Mouse (Mus musculus) effector memory CD4-positive, alpha-beta T cell, adult 5 months (primary cell): Measurements from ENCODE around the gene Fhl4. TPM values are rescaled to one million over a fixed set of nuclear protein-coding genes. Genes with fewer than 3 reads are reported as not detected.

ENCODE experiments used
- polyA plus RNA-seq: library from polyadenylated mRNA; unstranded; fragments of 100-300 nt; shearing (Covaris generic); gene quantifications from one replicate; pipeline ENCODE4 v1.2.1, GENCODE M21; 2017

The Fhl4 gene
- 0.27 TPM for polyA plus RNA-seq

GRCm38 (mm10) chr10:85102247-85103084 lies at the start of gene Fhl4, which contains the start of gene Tmem263:
Fhl4 (minus strand) TSS chr10:85102495.
Tmem263 (plus strand) TSS chr10:85102627.

GRCm38 (mm10) chr10:85127395-85128287 lies 25.3 kb upstream of the Fhl4 start, which contains the start of gene Mterf2:
Mterf2 (minus strand) TSS chr10:85128027.

Other genes with a start within 250 kb of the Fhl4 start
- 14.5 TPM for gene Ric8b, start 184.9 kb downstream of the Fhl4 start, polyA plus RNA-seq
- 10.6 TPM for gene Tmem263, start 132 bp upstream of the Fhl4 start, polyA plus RNA-seq
- 5.6 TPM for gene Mterf2, start 25.5 kb upstream of the Fhl4 start, polyA plus RNA-seq
- 72.6 TPM for gene Cry1, start 82.6 kb upstream of the Fhl4 start, polyA plus RNA-seq